Mouse (Mus musculus) cerebellum, postnatal 25 days (tissue): ENCODE measurements at regions not wholly inside any gene's neighbourhood (a gene's known extent, or its start where the extent isn't known, plus 50 kb on each side); places are given as distances from the start of the nearest gene placed in this dataset.
A peak's percentile ranks its signal among the peaks of the same experiment; 100 is the strongest.
"Not testable (repeated sequence)": the region's sequence is repeated elsewhere in the genome, so short reads cannot be mapped to it uniquely, and the experiment has no call there.

Source experiments
- DNase-seq, 2 experiments: peaks; one replicate each; pipeline ENCODE4 v3.0.0; 2021; ENCODE audit warnings: mixed read lengths in 2 of 2

DNA sequence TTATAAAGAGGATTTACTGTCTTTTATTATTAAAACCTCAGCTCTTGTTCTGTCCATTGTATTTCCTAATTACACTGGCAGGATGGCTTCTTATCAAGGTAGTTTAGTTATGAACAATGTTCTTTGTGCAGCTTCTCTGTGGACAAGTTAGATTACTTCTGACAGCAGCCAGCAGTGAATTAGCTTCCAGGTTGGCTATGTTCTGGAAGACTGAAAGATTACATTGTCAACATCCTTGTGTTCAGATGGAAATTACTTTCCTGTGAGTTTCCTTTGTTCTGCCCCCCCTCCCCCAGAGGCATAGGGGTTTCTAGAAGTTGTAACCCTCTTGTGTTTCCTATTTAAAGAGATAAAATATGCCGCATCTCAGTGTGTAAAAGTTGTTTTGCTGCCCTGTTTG is 846.1 kb downstream of the Car8 start:
- no peak for DNase-seq

DNA sequence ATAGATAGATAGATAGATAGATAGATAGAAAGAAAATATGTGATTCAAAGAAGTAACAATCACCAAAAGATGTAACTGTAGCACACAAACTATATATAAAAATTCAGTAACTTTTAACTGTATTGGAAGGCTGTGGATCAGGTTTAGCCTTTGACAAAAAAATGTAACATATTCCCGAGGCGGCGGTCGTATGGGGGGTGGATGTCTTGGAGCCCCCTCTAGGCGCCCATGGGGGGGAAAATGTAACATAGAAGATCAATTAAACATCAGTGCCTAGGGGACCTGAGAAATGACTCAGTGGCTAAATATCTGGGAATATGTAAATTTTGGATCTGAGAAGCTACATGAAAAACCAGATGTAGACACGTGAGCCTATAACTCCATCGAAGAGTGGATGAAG is 847.2 kb downstream of the Car8 start:
- DNase-seq = peak; percentile 11 to 72

- no peak for DNase-seq
These were observed 853.8 kb downstream of the Car8 start for GRCm38 (mm10) chr4:7385069-7385468.

GRCm38 (mm10) chr4:7379996-7380395 is 858.8 kb downstream of the Car8 start:
- no peak for DNase-seq

- DNase-seq = no peak
These were observed 874.4 kb downstream of the Car8 start for GRCm38 (mm10) chr4:7364238-7365040.

GRCm38 (mm10) chr4:7363508-7363907 is 875.3 kb downstream of the Car8 start:
- no peak for DNase-seq

- DNase-seq = no peak
These were observed 882.6 kb downstream of the Car8 start for GRCm38 (mm10) chr4:7356202-7356601.

DNA sequence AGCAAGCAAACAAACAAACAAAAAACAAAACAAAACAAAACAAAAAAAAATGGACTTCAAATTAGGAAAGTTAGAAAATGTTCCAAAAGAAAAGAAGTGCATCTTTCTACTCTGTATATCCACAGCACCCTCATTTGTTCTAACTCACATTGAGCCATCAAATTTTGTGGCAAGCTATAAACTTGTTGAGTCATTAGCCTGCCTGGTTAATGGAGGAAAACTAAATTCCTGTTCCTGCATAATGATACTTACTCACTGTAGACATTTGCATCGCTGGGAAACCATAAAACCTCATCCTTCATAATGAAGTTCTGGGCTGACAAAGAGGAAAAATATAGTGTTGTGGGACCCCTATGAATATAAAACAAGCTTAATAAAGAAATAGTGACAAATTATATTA is 891.5 kb downstream of the Car8 start:
- DNase-seq = no peak

DNA sequence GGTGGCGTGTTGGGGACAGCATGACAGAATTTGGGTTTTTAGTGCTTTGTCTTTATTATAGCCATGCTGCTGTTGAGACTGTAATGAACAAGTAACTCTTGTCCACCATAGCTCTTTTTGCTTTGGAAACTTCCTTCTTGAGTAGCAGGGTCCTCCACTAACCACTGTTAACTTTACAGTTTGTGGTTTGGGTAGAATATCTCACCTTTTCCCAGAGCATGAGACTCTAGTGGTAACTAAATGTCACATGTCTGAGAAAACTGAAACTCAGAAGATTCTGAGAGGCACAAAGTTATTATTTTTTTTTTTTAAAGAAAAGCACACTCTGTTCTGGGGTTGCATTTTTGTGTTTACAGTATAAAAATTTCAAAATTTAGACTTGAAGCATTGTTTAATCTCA is 897.7 kb downstream of the Car8 start:
- DNase-seq = no peak

- DNase-seq = no peak
These were observed 924.6 kb downstream of the Car8 start for GRCm38 (mm10) chr4:7314261-7314660.

- DNase-seq = no peak
These were observed 925.6 kb downstream of the Car8 start for GRCm38 (mm10) chr4:7313219-7313618.

DNA sequence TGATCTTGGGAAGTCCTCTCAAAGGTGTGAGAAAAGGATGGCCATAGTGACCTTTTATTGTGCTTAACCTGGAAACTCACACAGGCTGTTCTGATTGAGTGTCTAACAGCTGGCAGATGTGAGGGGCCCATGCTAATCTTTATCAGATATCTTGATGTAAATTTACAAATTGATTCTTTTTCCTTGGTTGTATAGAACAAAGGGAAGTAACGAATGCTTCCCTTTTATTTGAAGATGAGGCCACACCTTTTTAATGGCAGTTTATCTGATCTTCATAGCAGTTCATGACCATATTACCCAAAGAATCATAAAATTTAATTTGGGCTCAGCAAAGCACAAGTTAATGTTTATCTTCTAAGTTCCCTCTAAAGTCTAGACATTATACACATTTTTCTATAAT is 926.7 kb downstream of the Car8 start:
- no peak for DNase-seq

DNA sequence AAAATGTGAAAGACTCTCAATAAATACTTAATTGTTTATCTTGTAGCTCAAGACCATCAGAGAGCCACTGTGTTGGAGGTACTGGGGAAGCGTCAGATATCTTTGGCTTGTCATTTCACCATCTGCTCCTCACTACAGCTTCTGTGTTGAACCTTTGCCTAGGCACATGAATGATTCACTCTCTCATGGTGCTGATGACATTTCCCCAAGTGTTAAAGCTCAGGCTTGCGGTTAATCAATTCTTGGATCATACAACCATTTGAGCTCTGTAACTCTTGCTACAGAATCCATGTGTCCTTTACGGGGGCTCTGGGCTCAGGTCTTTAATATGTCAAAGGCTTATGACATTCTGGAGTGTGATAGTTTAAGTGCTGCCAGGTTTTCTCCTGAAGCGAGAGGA is 969.8 kb downstream of the Car8 start:
- no peak for DNase-seq

GRCm38 (mm10) chr4:7256486-7256885 is 982.4 kb downstream of the Car8 start:
- DNase-seq = no peak

GRCm38 (mm10) chr4:7253616-7254015 is 985.2 kb downstream of the Car8 start:
- no peak for DNase-seq

- no peak for DNase-seq
These were observed 987.2 kb downstream of the Car8 start for GRCm38 (mm10) chr4:7251641-7252040.

GRCm38 (mm10) chr4:7247816-7248215 is 991.0 kb downstream of the Car8 start:
- DNase-seq = no peak

- no peak for DNase-seq
These were observed 991.6 kb downstream of the Car8 start for GRCm38 (mm10) chr4:7247244-7247643.

DNA sequence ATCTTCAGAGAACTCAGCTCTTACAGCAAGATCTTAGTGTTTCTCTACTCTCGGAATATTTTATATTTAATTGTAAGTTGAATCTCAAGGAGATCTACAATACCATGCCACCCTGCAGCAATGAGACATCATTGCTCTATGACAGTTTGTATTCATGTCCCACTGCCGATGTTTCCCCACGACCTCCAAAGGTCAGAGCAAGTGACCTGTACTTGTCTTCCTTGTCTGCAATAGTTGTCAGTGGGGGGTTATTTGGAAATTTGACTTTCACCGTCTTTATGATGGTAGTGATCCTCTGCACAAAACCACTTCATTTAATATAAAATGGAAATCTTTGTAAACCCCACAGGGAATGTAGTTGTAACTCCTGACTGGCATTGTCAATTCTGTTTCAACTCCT is 992.0 kb downstream of the Car8 start:
- no peak for DNase-seq

DNA sequence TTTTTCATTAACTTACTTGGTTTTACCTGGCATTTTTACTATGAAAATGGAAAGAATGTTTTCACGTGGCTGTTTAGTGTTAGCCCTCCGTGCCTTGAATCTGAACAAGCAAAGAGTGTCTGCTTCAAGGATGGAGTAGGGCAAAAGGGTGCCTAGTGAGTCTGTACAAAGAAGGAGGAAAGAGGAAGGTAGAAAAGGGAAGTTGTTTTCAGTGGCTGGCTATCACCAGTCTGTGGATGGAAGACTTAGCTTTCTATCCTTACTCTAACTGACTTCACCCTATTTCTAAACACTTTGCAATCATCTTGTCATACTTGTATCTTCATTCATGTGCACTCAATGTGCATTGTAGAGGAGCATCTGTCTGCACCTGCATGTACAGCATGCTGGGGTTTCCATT is 993.2 kb downstream of the Car8 start:
- no peak for DNase-seq

GRCm38 (mm10) chr4:7237848-7238247 is 1001.0 kb downstream of the Car8 start:
- no peak for DNase-seq

DNA sequence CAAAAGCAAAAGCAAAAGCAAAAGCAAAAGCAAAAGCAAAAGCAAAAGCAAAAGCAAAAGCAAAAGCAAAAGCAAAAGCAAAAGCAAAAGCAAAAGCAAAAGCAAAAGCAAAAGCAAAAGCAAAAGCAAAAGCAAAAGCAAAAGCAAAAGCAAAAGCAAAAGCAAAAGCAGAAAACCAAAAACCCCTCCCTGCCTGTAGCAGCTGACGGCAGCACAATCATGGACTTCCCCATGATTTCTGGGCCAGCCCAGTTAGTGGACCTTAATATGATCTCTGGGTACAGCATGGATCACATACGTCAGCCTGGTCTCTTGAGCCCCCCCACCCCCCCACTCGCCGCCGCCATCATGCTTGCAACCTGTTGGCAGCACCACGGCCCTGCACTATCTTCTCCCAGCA is 1004.3 kb downstream of the Car8 start:
- DNase-seq = not testable (repeated sequence)

DNA sequence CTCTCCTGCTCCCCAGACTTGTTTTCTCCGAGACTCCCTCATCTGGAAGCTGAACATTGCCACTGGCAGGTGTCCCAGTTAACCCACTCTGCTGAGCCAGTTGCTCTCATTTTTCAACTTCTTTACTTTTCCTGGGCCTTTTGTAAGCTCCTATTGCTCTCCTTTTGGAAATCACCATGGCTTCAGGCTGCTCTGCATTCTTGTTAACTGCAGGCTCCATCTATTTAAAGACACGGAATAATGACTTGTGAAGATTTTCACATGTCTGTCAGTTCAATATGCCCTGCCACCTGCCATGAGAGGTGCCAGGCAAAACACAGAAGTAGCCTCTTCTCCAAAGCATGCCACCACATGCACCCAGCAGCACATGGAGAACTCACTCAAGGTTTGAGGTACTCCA is 1009.9 kb downstream of the Car8 start:
- DNase-seq = no peak

- DNase-seq = no peak
These were observed 1015.9 kb downstream of the Car8 start for GRCm38 (mm10) chr4:7222922-7223321.

GRCm38 (mm10) chr4:7220426-7220825 is 1018.4 kb downstream of the Car8 start:
- DNase-seq = no peak
